Mouse (Mus musculus) myocyte (in vitro differentiated cells): Measurements from ENCODE around the gene Khk. TPM values are rescaled to one million over a fixed set of nuclear protein-coding genes. Genes with fewer than 3 reads are reported as not detected.

Experiments
- polyA plus RNA-seq: library from polyadenylated mRNA; unstranded; fragments of >200 nt; fragmentation: generic; extraction: Trizol; gene quantifications from one replicate; pipeline ENCODE4 v1.2.1, GENCODE M21; 2012; ENCODE audit warnings: missing spikeins

Khk gene
- polyA plus RNA-seq, 1 experiment = 16.6 TPM

Other genes starting within 250 kb of the Khk start
- 0.01 TPM for gene Dpysl5, start 209.9 kb upstream of the Khk start, polyA plus RNA-seq
- 58.7 TPM for gene Mapre3, start 106.8 kb upstream of the Khk start, polyA plus RNA-seq
- 52.8 TPM for gene Tmem214, start 53.4 kb upstream of the Khk start, polyA plus RNA-seq
- 3.1 TPM for gene Agbl5, start 32.7 kb upstream of the Khk start, polyA plus RNA-seq
- 262 TPM for gene Ost4, start 13.6 kb upstream of the Khk start, polyA plus RNA-seq
- gene Emilin1, start 8.0 kb upstream of the Khk start, polyA plus RNA-seq = 25.8 TPM
- 26.2 TPM for gene Cgref1, start 24.2 kb downstream of the Khk start, polyA plus RNA-seq
- gene Preb, start 38.9 kb downstream of the Khk start, polyA plus RNA-seq = 158 TPM
- gene Tcf23, start 47.2 kb downstream of the Khk start, polyA plus RNA-seq = 0.62 TPM
- gene Atraid, start 126.9 kb downstream of the Khk start, polyA plus RNA-seq = 143 TPM
- 11.1 TPM for gene Slc5a6, start 127.5 kb downstream of the Khk start, polyA plus RNA-seq
- 31.5 TPM for gene Cad, start 133.3 kb downstream of the Khk start, polyA plus RNA-seq
- gene Dnajc5g, start 184.9 kb downstream of the Khk start, polyA plus RNA-seq = not detected
- gene Slc30a3, start 186.8 kb downstream of the Khk start, polyA plus RNA-seq = 0.19 TPM
- gene Trim54, start 195.3 kb downstream of the Khk start, polyA plus RNA-seq = 110 TPM
- gene Ucn, start 217.4 kb downstream of the Khk start, polyA plus RNA-seq = 0.78 TPM
- gene Mpv17, start 232.8 kb downstream of the Khk start, polyA plus RNA-seq = 35.8 TPM